In the genomic region with DNA sequence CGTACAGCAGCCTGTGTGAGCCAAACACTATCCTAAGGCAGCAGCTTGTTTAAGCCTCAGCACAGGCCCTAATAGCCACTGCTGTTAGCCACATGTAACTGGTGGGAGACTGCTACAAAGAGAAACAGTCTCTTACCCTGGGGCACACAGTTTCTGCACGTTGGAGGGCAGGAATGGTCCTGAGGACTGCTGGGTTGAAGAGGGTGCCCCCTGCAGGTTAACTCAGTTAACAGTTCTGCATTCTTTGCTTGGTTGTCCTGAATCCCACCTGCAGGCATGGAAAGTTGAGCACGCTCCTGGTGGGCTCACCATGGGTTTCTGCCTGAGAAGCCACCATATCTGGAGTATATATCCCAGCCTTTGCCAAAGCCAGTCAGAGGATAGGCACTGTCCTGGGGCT, we compare ENCODE assay signal across 9 mouse cellular contexts. TPM values are rescaled to one million over a fixed set of nuclear protein-coding genes. Genes with fewer than 3 reads are reported as not detected.
DNase-seq lines count a peak whose midpoint lies in the region; ATAC-seq lines count a peak whose summit lies in the region.
"Had no signal": no experiment of that assay in that cellular context is flagged by ENCODE, and none has a peak within 500 bp of the region (broad histone marks: within the 10 kb centered on the region; RNA-seq: fewer than 3 reads in every experiment).

No protein-coding gene starts in this region.

- DNase-seq in cerebellum, adult 9-10 months, result peak; percentile 8
- DNase-seq in cerebellum, adult 8-10 months, result no peak
- DNase-seq in left cerebral cortex, postnatal 4 days, result peak; percentile 38
- DNase-seq in left cerebral cortex, adult 9 months (ENCODE audit: low spot score in 2 of 2), result no peak
- DNase-seq in c-Kit-positive CD71-positive TER-119-negative erythroid progenitor cells, embryonic 14.5 days (ENCODE audit: low read depth), result peak; percentile 24
- DNase-seq in kidney, postnatal 10 days, result peak; percentile 63
- DNase-seq in thymus, postnatal 36 days, result peak; percentile 34 to 36

- intact Hi-C loops in left cerebral cortex, postnatal 4 days (cut with DNase I), result loop anchor here (10.0 kb wide), 1 partner anchor 107 kb away; no protein-coding TSS in a partner anchor

- no peak for ATAC-seq in activated CD4-positive, CD25-positive, alpha-beta regulatory T cell, adult 4 months

RNA-seq across cellular contexts. Expression of a gene that starts 6.9 kb away (rescaled TPM):
- total RNA-seq in left cerebral cortex, postnatal 4 days (2021), result 10 to 100 TPM; 85.3 to 88.4 TPM
- polyA plus RNA-seq in activated CD4-positive, CD25-positive, alpha-beta regulatory T cell, adult 4 months (2017; shearing (Covaris generic)), result under 1 TPM; 0.33 to 0.57 TPM
- polyA plus RNA-seq: G1E had no signal

Comparison
In these comparisons a context has a peak if more than half of its experiments do, and no peak if none do; other contexts are left out.
1. DNase-seq: peak in cerebellum, adult 9-10 months (single experiment), left cerebral cortex, postnatal 4 days (single experiment), c-Kit-positive CD71-positive TER-119-negative erythroid progenitor cells, embryonic 14.5 days (single experiment), kidney, postnatal 10 days (single experiment) and thymus, postnatal 36 days (2 of 2); none in cerebellum, adult 8-10 months (single experiment) and left cerebral cortex, adult 9 months (0 of 2).